Mouse (Mus musculus) small intestine, adult 2 months (tissue): ENCODE results near the gene Aldoc. TPM values are rescaled to one million over a fixed set of nuclear protein-coding genes. Genes with fewer than 3 reads are reported as not detected.
A peak's percentile ranks its signal among the peaks of the same experiment; 100 is the strongest.

Experiments used
- H3K27ac ChIP-seq: fragments of 200-500 bp; 2 replicates; pipeline ENCODE4 v1.5.1; 2012; ENCODE audit warnings: low read depth, low read length, control low read depth, inconsistent platforms; ENCODE audit not compliant: insufficient read depth
- H3K27me3 ChIP-seq: fragments of 200-500 bp; 2 replicates; pipeline ENCODE4 v1.6.1; 2012; ENCODE audit warnings: mild to moderate bottlenecking, moderate library complexity, low read length, inconsistent platforms; ENCODE audit not compliant: control insufficient read depth, insufficient read depth
- H3K36me3 ChIP-seq: fragments of 200-500 bp; 2 replicates; pipeline ENCODE4 v1.6.1; 2012; ENCODE audit warnings: mild to moderate bottlenecking, low read length, control low read depth, inconsistent platforms; ENCODE audit not compliant: control insufficient read depth, insufficient read depth
- H3K4me1 ChIP-seq: fragments of 200-500 bp; 2 replicates; pipeline ENCODE4 v1.6.1; 2012; ENCODE audit warnings: low read length, inconsistent platforms, mixed read lengths; ENCODE audit not compliant: control insufficient read depth, insufficient read depth, insufficient read length
- H3K4me3 ChIP-seq: fragments of 200-500 bp; 2 replicates; pipeline ENCODE4 v1.5.1; 2012; ENCODE audit warnings: low read depth, mild to moderate bottlenecking, control low read depth, inconsistent platforms, low read length, moderate library complexity
- CTCF ChIP-seq: fragments of 200-500 bp; IDR thresholded peaks from 2 replicates; pipeline ENCODE4 v1.5.1; 2012; ENCODE audit warnings: low read depth, mild to moderate bottlenecking, control low read depth, inconsistent platforms, low read length, moderate library complexity, mixed read lengths; ENCODE audit not compliant: insufficient replicate concordance, insufficient read length; ENCODE audit errors: extremely low read depth
- POLR2A ChIP-seq: fragments of 200-500 bp; IDR thresholded peaks from 2 replicates; pipeline ENCODE4 v1.6.1; 2012; ENCODE audit warnings: low read depth, mild to moderate bottlenecking, control low read depth, inconsistent platforms, low read length, moderate library complexity
- WGBS: fragments of 180-500 bp; shearing (Covaris S2); methylation state at CpG from one replicate; pipeline ENCODE4 v1.1.7; 2018; 5-methylcytosine and 5-hydroxymethylcytosine counted together
- polyA plus RNA-seq: library from polyadenylated mRNA; depleted of rRNA; stranded (reverse); fragments of >200 nt; gene quantifications from 2 replicates; pipeline ENCODE4 v1.2.3, GENCODE M21; 2012

The Aldoc gene
- polyA plus RNA-seq, 1 experiment = 8.8 TPM

- Histone ChIP-seq H3K4me3 (no peak overlapping the region), H3K27me3 (no peaks in the 10 kb centered on the region), H3K36me3 (peaks cover 9% of the 10 kb centered on the region), H3K4me1 (peaks cover 6% of the 10 kb centered on the region; the same call in 1 of the 2 replicates), H3K27ac (peak overlapping the region; percentile 6; the same call in 1 of the 2 replicates)
- TF ChIP-seq POLR2A (no peak), CTCF (no peak)
- WGBS = 49% methylated on average over 2 of the region's 2 CpGs
Measured at GRCm38 (mm10) chr11:78322076-78322831, 514 bp upstream of the Aldoc start.

- H3K27me3 ChIP-seq = no peaks in the 10 kb centered on the region
- WGBS = 86% methylated on average over 15 of the region's 15 CpGs
- no peak for TF ChIP-seq POLR2A
- no peak for TF ChIP-seq CTCF
- peaks cover 6% of the 10 kb centered on the region; the same call in 1 of the 2 replicates for H3K4me1 ChIP-seq
- H3K36me3 ChIP-seq = peaks cover 6% of the 10 kb centered on the region
- no peak overlapping the region for H3K4me3 ChIP-seq
- H3K27ac ChIP-seq = no peak overlapping the region
Measured at GRCm38 (mm10) chr11:78324000-78324785, 1.4 kb downstream of the Aldoc start.

GRCm38 (mm10) chr11:78324965-78325364 is 2.2 kb downstream of the Aldoc start:
- 92% methylated on average over 12 of the region's 12 CpGs for WGBS

GRCm38 (mm10) chr11:78327215-78327614 is 4.4 kb downstream of the Aldoc start:
- WGBS = 94% methylated on average over 4 of the region's 4 CpGs

More at GRCm38 (mm10) chr11:78324965-78325364, 2.2 kb downstream of the Aldoc start:
- Histone ChIP-seq H3K4me1 (peaks cover 6% of the 10 kb centered on the region; the same call in 1 of the 2 replicates), H3K4me3 (no peak overlapping the region), H3K36me3 (peaks cover 4% of the 10 kb centered on the region), H3K27ac (no peak overlapping the region), H3K27me3 (no peaks in the 10 kb centered on the region)
- TF ChIP-seq POLR2A (no peak), CTCF (no peak)

GRCm38 (mm10) chr11:78327634-78328511 is 5.1 kb downstream of the Aldoc start, which contains the start of gene Pigs:
TSS of gene Pigs (plus strand) at chr11:78328415.
- peak; percentile 28; the same call in 1 of the 2 replicates for TF ChIP-seq CTCF
- TF ChIP-seq POLR2A = peak; percentile 74; the same call in 1 of the 2 replicates
- no peaks in the 10 kb centered on the region for H3K27me3 ChIP-seq
- H3K4me1 ChIP-seq = peaks cover 3% of the 10 kb centered on the region; the same call in 1 of the 2 replicates
- peak within 1 kb of the TSS; percentile 84 for H3K4me3 ChIP-seq
- WGBS = 7% methylated on average over 37 of the region's 37 CpGs
- peak within 1 kb of the TSS; percentile 67 for H3K27ac ChIP-seq
- H3K36me3 ChIP-seq = no peaks in the 10 kb centered on the region

More at GRCm38 (mm10) chr11:78327215-78327614, 4.4 kb downstream of the Aldoc start:
- no peak for TF ChIP-seq CTCF
- no peak overlapping the region for H3K27ac ChIP-seq
- H3K27me3 ChIP-seq = no peaks in the 10 kb centered on the region
- no peaks in the 10 kb centered on the region for H3K36me3 ChIP-seq
- no peak overlapping the region for H3K4me3 ChIP-seq
- H3K4me1 ChIP-seq = peaks cover 6% of the 10 kb centered on the region; the same call in 1 of the 2 replicates

GRCm38 (mm10) chr11:78328512-78329056 is 5.8 kb downstream of the Aldoc start:
- TF ChIP-seq CTCF (no peak), POLR2A (no peak)
- H3K36me3 ChIP-seq = peaks cover 4% of the 10 kb centered on the region
- H3K4me3 ChIP-seq = peak overlapping the region; percentile 84
- peaks cover under 1% of the 10 kb centered on the region; the same call in 1 of the 2 replicates for H3K4me1 ChIP-seq
- H3K27ac ChIP-seq = no peak overlapping the region
- 1% methylated on average over 41 of the region's 41 CpGs for WGBS
- no peaks in the 10 kb centered on the region for H3K27me3 ChIP-seq
